Mouse (Mus musculus) myocyte (in vitro differentiated cells): ENCODE data around the gene Furin.

Experiments
- CEBPB ChIP-seq: IDR thresholded peaks from 2 replicates; pipeline ENCODE4 v1.6.1; 2011; ENCODE audit warnings: mild to moderate bottlenecking, moderate library complexity; ENCODE audit not compliant: poor library complexity, insufficient read depth, severe bottlenecking
- E2F4 ChIP-seq: IDR thresholded peaks from one replicate; pipeline ENCODE4 v1.6.1; 2011; ENCODE audit warnings: mild to moderate bottlenecking, control low read depth, moderate library complexity; ENCODE audit not compliant: insufficient read depth
- MAX ChIP-seq: IDR thresholded peaks from one replicate; pipeline ENCODE4 v1.6.1; 2011; ENCODE audit warnings: low read depth, mild to moderate bottlenecking, control low read depth
- POLR2A ChIP-seq: IDR thresholded peaks from one replicate; pipeline ENCODE4 v1.6.1; 2011; ENCODE audit warnings: low read depth, mild to moderate bottlenecking, control low read depth, moderate library complexity; ENCODE audit not compliant: insufficient read length
- POLR2AphosphoS2 ChIP-seq: IDR thresholded peaks from one replicate; pipeline ENCODE4 v1.6.1; 2011; ENCODE audit warnings: low read depth, control low read depth; ENCODE audit not compliant: insufficient read length
- SRF ChIP-seq: IDR thresholded peaks from one replicate; pipeline ENCODE4 v1.6.1; 2011; ENCODE audit warnings: low read depth; ENCODE audit not compliant: control insufficient read depth, insufficient read length
- TCF12 ChIP-seq: IDR thresholded peaks from one replicate; pipeline ENCODE4 v1.6.1; 2011; ENCODE audit warnings: mild to moderate bottlenecking, control low read depth; ENCODE audit not compliant: poor library complexity, insufficient read depth, severe bottlenecking
- USF1 ChIP-seq: IDR thresholded peaks from one replicate; pipeline ENCODE4 v1.6.1; 2011; ENCODE audit warnings: low read depth, mild to moderate bottlenecking, control low read depth, moderate library complexity

DNA sequence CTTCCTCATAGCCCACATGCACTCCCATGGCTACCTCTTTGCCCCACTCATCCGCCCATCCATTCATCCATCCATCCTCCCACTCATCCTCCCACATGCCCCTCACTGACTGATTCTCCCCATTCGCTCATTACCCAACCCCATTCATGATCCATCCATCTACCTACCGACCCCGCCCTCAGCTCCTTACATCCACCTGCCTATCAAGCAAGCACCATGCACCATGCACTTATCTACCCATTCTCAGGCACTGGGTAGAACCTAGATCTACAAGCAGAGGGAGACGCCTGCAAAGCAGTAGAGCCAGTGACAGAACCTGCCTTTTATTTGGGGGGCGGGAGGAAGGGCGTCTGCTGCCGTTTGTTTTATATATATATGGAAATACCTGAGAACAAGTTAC is 42.1 kb upstream of the Furin start:
- TF ChIP-seq POLR2A (no peak), MAX (no peak), SRF (no peak), POLR2AphosphoS2 (no peak), TCF12 (no peak), E2F4 (no peak), USF1 (no peak), CEBPB (no peak)
